Mouse (Mus musculus) lung, postnatal 14 days (tissue): ENCODE results near the gene A26c2.

Experiments
- DNase-seq: peaks from one replicate; pipeline ENCODE4 v3.0.0; 2021

The A26c2 gene

GRCm38 (mm10) chr7:62823573-62823972 is at the start of gene A26c2:
TSS of gene A26c2 (minus strand) at chr7:62823673.
- no peak for DNase-seq

- no peak for DNase-seq
Measured at GRCm38 (mm10) chr7:62851471-62851870, 28.0 kb upstream of the A26c2 start.
